Mouse (Mus musculus) adrenal gland, adult 2 months (tissue): ENCODE results near the gene Sctr. TPM values are rescaled to one million over a fixed set of nuclear protein-coding genes. Genes with fewer than 3 reads are reported as not detected.
A peak's percentile ranks its signal among the peaks of the same experiment; 100 is the strongest.

Experiments
- DNase-seq: peaks from one replicate; pipeline ENCODE4 v3.0.0; 2021
- polyA plus RNA-seq: library from polyadenylated mRNA; depleted of rRNA; stranded (reverse); fragments of >200 nt; gene quantifications from 2 replicates; pipeline ENCODE4 v1.2.3, GENCODE M21; 2012
- total RNA-seq, 2 experiments: library from RNA; stranded (reverse); gene quantifications; 2 replicates each; pipeline ENCODE4 v1.2.3; 2021

The Sctr gene
- total and polyA plus RNA-seq, 3 experiments = 10.0 to 18.9 (median 10.8) TPM

GRCm38 (mm10) chr1:120070168-120070567 is 63.5 kb downstream of the Sctr start:
- DNase-seq = no peak

- no peak for DNase-seq
These were observed 64.4 kb downstream of the Sctr start for GRCm38 (mm10) chr1:120071133-120071532.

- peak; percentile 76 for DNase-seq
These were observed 66.2 kb downstream of the Sctr start for GRCm38 (mm10) chr1:120072900-120073299.

GRCm38 (mm10) chr1:120073519-120074306 is 67.0 kb downstream of the Sctr start, which contains the start of gene Tmem37:
Gene Tmem37, minus strand, starts transcription at chr1:120074074.
- DNase-seq = peak; percentile 92

- DNase-seq = no peak
These were observed 67.6 kb downstream of the Sctr start for GRCm38 (mm10) chr1:120074307-120074702.

GRCm38 (mm10) chr1:120074931-120075330 is 68.2 kb downstream of the Sctr start:
- no peak for DNase-seq

GRCm38 (mm10) chr1:120075507-120075906 is 68.8 kb downstream of the Sctr start:
- no peak for DNase-seq

GRCm38 (mm10) chr1:120077746-120078410 is 71.2 kb downstream of the Sctr start:
- DNase-seq = no peak

- DNase-seq = peak; percentile 58
These were observed 73.9 kb downstream of the Sctr start for GRCm38 (mm10) chr1:120080632-120081031.

- DNase-seq = no peak
These were observed 76.4 kb downstream of the Sctr start for GRCm38 (mm10) chr1:120082957-120083585.

- DNase-seq = no peak
These were observed 77.3 kb downstream of the Sctr start for GRCm38 (mm10) chr1:120083921-120084517.

- DNase-seq = no peak
These were observed 79.0 kb downstream of the Sctr start for GRCm38 (mm10) chr1:120085696-120086095.

GRCm38 (mm10) chr1:120086644-120087043 is 80.0 kb downstream of the Sctr start:
- no peak for DNase-seq

- no peak for DNase-seq
These were observed 82.5 kb downstream of the Sctr start for GRCm38 (mm10) chr1:120089180-120089579.

- DNase-seq = no peak
These were observed 84.3 kb downstream of the Sctr start for GRCm38 (mm10) chr1:120090880-120091570.

- peak; percentile 86 for DNase-seq
These were observed 86.9 kb downstream of the Sctr start for GRCm38 (mm10) chr1:120093482-120094134.

- no peak for DNase-seq
These were observed 88.2 kb downstream of the Sctr start for GRCm38 (mm10) chr1:120094920-120095319.

- DNase-seq = peak; percentile 68
These were observed 91.6 kb downstream of the Sctr start for GRCm38 (mm10) chr1:120098327-120098726.

- no peak for DNase-seq
These were observed 92.8 kb downstream of the Sctr start for GRCm38 (mm10) chr1:120099483-120099882.

GRCm38 (mm10) chr1:120100456-120101226 is 93.9 kb downstream of the Sctr start:
- DNase-seq = peak; percentile 38

- no peak for DNase-seq
These were observed 94.5 kb downstream of the Sctr start for GRCm38 (mm10) chr1:120101227-120101609.
